Mouse (Mus musculus): ENCODE measurements around the gene Nol10.

Gene Nol10

DNA sequence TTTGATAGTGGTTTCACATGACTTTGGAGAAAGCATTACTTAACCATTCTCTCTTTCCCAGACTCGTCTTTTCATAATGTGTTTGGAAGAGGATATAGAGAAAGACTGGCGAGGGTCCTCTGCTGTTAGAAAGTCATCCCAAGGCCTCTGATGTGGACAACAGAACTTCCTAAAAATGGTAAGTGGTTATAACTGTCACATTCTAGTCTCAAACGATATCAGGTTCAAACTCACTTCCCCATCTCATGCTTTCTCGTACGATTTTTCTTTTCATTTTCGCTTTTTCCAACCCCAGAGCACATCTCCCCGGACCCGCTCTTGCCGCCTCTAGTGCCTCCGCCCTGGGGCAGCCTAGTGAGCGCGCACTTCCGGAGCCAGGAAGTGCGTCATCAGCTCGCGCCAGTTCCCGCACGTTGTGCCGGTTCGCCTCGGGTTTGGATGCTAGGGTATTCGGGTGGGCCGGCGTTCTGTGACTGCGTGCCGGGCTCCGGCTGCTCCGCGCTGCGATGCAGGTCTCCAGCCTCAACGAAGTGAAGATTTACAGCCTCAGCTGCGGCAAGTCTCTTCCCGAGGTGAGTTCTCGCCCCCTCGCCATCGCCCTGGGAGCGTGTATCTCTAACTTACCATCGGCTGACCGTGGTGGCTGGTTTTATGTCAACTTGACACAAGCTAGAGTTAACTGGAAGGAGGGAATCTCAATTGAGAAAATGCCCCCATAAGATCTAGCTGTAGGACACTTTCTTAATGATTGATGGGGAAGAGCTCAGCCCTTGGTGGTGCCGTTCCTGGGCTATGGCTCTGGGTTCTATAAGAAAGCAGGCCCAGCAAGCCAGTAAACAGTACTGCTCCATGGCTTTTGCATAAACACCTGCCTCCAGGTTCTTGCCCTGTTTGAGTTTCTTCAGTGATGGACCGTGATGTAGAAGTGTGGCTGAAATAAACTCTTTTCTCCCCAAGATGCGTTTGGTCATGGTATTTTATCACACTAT is at the start of gene Nol10:
Gene Nol10, plus strand, starts transcription at position 411 of the 989 bp plus-strand sequence.
- DNase-seq = peak; percentile 90 to 95

GRCm38 (mm10) chr12:17299902-17300301 is 48.4 kb upstream of the Nol10 start:
- no peak for DNase-seq

DNA sequence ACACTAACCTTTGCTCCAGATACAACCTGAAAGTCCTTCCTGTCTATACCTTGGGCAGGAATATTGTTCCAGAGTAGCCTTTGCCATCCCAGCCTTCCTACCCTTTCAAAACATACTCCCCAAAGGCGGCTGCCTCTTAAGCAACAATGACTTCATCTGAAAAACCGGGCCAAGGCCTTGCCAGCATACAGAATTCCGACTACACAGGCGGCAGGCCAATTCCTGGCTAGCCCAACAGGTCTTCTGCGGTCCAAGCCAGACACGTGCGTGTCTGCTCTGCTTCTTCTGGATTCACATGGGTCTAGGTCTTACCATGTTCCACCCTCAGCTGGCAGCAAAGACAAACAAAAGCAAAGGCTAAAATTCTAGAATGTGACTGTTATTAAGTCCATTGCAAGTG is 42.8 kb upstream of the Nol10 start:
- DNase-seq = no peak

- DNase-seq = no peak
Observed at GRCm38 (mm10) chr12:17308246-17308645, 40.0 kb upstream of the Nol10 start.

DNA sequence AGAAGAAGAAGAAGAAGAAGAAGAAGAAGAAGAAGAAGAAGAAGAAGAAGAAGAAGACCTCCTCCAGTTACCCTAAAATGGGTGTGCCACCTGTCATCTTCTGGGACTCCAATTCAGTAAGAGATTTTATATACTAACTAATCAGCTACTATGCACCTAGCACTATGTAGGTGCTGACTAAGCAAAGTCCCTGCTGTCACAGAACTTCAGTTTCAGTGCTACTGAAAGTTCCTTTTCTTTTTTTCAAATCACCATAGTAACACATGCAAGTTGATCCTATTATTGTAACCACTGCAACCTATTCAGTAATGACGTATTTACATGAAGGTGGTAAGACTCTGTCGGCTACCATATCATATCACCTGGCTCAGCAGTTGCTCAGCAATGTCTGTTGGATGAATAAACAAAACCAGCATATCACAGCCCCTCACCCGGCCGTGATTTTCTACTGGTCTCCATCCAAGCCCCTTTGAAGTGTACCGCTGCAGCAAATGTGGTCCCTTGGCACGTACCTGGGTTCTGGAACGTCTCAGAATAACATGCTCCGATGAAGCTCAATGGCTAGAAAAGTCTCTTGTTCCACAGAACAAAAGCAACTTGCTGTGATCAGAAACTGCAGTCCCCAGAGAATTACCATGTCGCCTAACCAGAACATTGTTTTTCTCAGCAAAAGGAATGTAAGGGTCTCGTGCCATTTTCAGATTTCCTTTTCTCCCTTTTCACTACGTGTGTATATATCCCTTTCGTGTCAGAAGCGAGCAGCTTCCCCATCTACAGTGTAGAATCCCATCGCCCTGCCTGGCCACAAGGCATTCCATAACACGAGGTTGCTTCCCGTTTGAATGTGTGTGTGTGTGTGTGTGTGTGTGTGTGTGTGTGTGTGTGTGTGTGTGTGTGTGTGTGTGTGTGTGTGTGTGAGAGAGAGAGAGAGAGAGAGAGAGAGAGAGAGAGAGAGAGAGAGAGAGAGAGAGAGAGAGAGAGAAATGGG is 37.1 kb upstream of the Nol10 start:
- no peak for DNase-seq

GRCm38 (mm10) chr12:17316096-17316495 is 32.2 kb upstream of the Nol10 start:
- DNase-seq = no peak

DNA sequence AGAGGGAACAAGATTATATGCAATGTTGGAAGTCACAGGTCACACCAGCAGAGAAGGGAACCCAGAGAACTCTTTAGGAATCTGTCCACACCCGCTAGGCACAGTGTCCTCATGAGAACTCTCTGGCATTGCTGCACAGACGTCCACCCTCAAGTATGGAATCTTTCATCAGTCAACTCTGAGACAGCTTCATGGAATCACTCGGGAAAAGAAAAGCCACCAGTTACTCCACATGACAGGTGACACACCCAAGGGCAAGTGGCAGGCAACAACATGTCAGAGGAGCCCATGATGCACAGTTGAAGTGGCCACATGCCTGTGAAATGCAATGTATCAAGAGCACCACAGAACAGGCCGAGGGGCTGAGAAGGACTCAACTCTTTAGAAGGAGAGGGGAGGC is 30.3 kb upstream of the Nol10 start:
- DNase-seq = no peak

- no peak for DNase-seq
Observed at GRCm38 (mm10) chr12:17318453-17318852, 29.8 kb upstream of the Nol10 start.

DNA sequence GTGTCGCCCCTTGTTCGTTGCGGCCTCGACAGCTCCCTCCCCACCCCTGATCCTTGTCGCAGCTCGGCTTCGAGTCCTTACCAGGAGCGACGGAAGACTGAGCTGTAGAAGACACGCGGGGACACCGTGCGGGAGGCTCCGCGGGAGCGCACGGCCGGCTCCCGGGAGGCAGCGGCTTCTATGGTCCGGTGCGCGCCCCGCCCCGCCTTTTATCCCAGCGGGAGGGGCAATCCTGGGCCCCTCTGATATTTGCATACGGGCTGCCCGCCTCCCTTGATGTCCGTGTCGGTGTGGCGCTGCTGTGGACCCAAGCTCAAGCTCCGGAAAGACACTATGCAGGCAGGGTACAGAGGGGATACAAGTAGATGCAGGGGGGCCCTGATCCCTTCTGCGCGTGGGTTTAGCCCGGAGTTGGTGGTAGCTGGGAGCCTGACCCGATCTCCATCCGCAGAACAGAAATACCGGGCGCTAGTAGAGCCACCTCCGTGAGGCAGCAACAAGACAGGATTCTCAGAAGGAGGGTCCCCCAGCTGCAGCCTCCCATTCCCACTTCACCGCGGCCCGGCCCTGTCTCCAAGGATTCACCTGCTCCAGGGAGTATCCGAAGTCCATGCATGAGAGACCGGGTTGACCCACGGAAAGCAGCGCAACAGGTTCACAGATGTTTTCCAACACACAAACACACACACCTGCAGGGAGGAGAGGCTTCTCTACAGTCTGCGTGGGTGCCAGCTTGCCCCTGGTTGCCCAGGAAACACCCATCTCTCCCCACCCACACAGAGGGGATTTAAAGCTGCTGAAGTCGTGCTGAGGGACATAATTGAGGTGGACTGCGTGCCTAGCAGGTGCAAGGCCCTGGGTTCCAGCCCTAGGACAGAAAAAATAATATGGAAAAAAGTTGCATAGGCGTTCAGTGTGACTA is 23.4 kb upstream of the Nol10 start:
- DNase-seq = peak; percentile 58 to 81

- no peak for DNase-seq
Observed at GRCm38 (mm10) chr12:17329259-17329658, 19.0 kb upstream of the Nol10 start, which contains the start of gene Atp6v1c2. Gene Atp6v1c2, minus strand, starts transcription at chr12:17329359.

DNA sequence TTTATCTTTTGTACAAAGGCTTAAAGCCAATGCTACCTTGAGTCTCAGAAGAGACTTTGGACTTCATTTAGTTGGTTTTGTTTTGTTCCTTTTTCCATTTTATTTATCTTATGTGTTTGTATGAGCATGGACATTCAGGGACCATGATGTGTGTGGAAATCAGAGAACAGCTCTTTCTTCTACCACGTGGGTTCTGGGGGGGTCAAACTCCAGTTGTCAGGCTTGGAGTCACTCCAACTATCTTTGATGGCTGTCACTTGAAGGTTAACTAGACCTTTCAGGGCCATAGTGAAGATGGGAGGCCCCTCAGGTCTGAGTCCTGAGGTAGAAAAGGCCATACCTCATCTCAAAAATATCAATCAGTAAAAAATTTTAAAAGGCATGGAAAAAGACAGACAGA is 14.8 kb upstream of the Nol10 start:
- DNase-seq = peak in 1 of 2 experiments; percentile 18

DNA sequence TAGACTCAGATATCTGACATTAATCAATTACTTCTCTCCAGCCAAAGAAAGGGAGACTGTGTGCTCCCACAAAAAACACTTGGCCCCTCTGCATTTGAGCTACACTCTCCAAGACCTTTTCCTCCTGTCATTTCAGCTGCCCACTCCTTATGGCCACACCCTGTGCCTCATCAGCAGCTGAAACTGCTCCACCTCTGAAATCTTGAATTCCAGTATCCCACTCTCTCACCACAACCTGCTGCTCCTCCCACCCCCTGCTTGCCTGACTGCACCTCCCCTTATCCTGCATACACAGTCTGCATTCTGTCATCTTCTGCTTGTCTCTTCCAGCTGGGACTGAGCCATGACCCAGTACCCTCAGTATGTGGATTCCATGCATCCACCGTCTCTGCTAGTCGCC is 9.9 kb upstream of the Nol10 start:
- DNase-seq = no peak

GRCm38 (mm10) chr12:17339114-17339905 is 8.9 kb upstream of the Nol10 start:
- no peak for DNase-seq

DNA sequence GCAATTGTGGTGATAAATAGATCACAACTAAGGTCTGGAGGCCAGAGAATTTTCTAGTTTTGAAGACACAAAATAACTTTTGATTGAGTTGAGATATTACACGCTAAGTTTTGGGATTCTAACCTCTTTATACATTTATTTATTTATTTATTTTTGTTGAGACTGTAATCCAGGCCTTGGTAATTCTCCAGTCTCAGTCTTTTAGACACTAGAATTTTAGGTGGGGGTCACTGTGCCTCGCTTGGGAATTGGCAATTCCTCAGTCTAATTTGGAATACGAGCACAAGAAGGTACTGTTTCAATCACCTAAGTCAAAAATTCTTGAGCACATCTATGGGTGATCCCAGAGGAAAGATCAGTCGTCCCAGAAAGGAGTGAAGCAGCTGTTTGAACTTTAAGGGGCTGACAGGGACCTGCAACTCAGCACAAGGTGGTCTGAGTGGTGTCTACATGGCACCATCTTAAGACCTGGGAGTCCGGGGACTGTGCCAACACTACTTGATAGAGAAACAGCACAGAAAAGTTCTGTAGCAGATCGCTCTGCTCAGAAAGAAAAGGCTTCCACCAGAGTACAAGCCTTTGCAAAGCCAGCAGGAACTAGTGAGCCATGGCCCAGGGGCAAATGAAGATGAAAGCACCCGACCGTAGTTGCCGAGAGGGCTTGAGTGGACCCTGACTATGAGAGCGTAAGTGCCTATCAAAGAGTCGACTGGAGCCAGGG is 771 bp upstream of the Nol10 start:
- DNase-seq = peak; percentile 16 to 36

DNA sequence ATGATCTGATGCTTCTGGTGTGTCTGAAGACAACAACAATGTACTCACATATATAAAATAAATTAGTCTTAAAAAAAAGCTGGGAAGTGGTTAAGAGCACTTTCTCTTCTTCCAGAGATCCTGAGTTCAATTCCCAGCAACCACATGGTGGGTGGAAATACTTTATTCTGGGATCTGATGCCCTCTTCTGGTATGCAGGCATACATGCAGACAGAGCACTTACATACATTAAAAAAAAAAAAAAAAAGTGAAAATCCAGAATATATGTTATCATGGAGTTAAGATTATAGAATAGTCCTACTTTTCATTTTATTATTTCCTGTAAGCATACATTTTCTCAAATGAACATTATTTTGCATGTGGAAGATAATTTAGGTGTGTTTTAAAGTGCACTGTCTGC is 1.8 kb downstream of the Nol10 start:
- DNase-seq = no peak

DNA sequence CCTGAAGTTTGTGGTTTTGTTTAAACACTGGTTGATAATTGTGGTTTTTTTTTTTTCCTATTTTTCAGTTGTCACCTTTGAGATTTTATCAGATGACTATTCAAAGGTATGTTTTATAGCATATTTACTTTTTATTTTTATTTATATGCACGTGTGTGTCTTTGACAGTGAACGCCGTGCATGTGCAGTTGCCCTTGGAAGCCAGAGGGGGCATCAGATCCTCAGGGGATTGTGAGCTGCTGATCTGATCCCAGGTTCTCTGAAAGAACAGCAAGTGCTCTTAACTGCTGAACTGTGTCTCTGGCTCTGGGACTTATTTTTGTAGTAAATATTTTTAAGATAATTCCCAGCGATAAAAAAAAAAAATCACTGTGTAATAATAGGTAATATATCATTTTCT is 8.6 kb downstream of the Nol10 start:
- DNase-seq = no peak

DNA sequence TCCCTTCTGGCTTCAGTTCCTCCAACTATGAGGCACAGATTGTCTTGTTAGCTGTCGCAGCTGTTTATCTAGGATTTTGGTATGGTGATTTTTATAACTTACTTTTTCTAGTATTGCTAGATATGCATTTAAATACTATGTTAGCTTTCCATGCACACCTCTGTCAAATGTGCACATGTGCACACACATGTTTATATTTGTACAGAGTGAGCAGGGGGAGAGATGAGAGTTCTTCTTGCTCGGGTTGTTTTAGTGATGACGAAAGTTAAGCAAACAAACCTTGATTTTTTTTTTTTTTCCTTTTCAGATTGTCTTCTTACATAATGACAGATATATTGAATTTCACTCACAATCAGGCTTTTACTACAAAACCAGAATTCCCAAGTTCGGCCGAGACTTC is 9.5 kb downstream of the Nol10 start:
- DNase-seq = no peak

DNA sequence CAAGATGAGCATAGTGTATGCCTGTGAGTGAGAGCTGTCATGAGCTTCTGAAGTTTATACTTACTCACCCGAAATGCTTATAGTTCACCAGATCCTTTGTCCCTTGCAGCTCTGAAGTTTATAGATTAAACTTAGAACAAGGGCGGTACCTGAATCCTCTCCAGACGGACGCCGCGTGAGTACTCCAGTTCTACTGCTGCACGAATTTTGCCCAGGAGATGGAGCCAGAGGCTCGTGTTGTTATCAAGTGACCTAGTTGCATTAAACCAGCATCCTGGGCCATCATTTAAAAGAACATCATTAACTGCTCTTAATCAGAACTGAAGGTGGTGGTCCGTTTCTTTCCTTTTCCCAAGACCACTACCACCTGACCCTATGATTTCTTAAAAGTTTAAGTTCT is 10.7 kb downstream of the Nol10 start:
- DNase-seq = peak; percentile 75 to 80

DNA sequence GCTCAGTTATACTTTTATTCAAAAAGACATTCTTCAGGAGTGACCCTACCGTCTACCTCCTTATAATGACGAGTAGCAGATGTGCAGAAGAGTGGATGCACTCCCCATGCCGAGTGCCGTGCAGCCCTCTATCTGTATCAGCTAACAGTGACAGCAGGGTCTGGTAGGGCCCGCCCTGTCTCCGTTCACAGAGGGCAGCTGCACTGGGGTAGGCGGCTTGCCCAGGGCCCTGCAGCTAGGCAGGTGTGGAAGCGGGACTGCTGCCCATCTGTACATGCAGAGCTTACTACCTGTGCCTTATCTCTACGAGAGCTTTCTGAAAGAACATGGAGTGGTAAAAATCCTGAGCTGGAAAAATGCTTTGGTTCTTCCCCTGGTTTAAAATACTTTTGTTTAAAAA is 11.8 kb downstream of the Nol10 start:
- DNase-seq = peak in 1 of 2 experiments; percentile 40

GRCm38 (mm10) chr12:17360650-17361049 is 12.4 kb downstream of the Nol10 start:
- DNase-seq = peak in 1 of 2 experiments; percentile 50
